Mouse (Mus musculus) stomach, postnatal 0 days (tissue): Measurements from ENCODE around the gene Ppdpf. TPM values are rescaled to one million over a fixed set of nuclear protein-coding genes. Genes with fewer than 3 reads are reported as not detected.

ENCODE experiments used
- ATAC-seq: fragments of 200-750 bp; cut with Nextera tagmentation; 2 replicates; pipeline ENCODE4 v1.8.0; 2017; ENCODE audit not compliant: low FRiP score, low TSS enrichment
- DNase-seq: peaks from one replicate; pipeline ENCODE4 v3.0.0-alpha.2; 2016; ENCODE audit warnings: low spot score
- H3K27ac ChIP-seq: fragments of 300-500 bp; sonication (generic); replicated peaks from 2 replicates; pipeline ENCODE4 v1.5.1; 2014; ENCODE audit warnings: mild to moderate bottlenecking, control low read depth
- H3K27me3 ChIP-seq: fragments of 300-500 bp; sonication (generic); 2 replicates; pipeline ENCODE4 v1.6.1; 2014; ENCODE audit warnings: low read length; ENCODE audit not compliant: control insufficient read depth, insufficient read depth
- H3K36me3 ChIP-seq: fragments of 300-500 bp; sonication (generic); 2 replicates; pipeline ENCODE4 v1.6.1; 2014; ENCODE audit warnings: low read length, mixed read lengths; ENCODE audit not compliant: control insufficient read depth, insufficient read depth
- H3K4me1 ChIP-seq: fragments of 300-500 bp; sonication (generic); replicated peaks from 2 replicates; pipeline ENCODE4 v1.6.1; 2014; ENCODE audit warnings: antibody characterized with exemption; ENCODE audit not compliant: control insufficient read depth, insufficient read depth
- H3K4me2 ChIP-seq: fragments of 300-500 bp; sonication (generic); replicated peaks from 2 replicates; pipeline ENCODE4 v1.6.1; 2014; ENCODE audit warnings: low read depth, mild to moderate bottlenecking, control low read depth, moderate library complexity
- H3K4me3 ChIP-seq: fragments of 300-500 bp; sonication (generic); 2 replicates; pipeline ENCODE4 v1.5.1; 2014; ENCODE audit warnings: low read depth, low read length, control low read depth
- H3K9ac ChIP-seq: fragments of 300-500 bp; sonication (generic); 2 replicates; pipeline ENCODE4 v1.6.1; 2014; ENCODE audit warnings: mild to moderate bottlenecking, low read length, control low read depth, mixed read lengths
- H3K9me3 ChIP-seq: fragments of 300-500 bp; sonication (generic); 2 replicates; pipeline ENCODE4 v1.6.1; 2016; ENCODE audit warnings: low read length; ENCODE audit not compliant: control insufficient read depth
- CTCF ChIP-seq: IDR thresholded peaks from 2 replicates; pipeline ENCODE4 v1.5.1; 2016; ENCODE audit warnings: antibody characterized with exemption, low read depth, mild to moderate bottlenecking, moderate library complexity
- EP300 ChIP-seq: optimal IDR thresholded peaks from 2 replicates; pipeline ENCODE3; 2016; ENCODE audit warnings: antibody characterized with exemption
- WGBS: fragments of 180-500 bp; shearing (Covaris S2); extraction: QIAGEN DNeasy Blood & Tissue Kit; methylation state at CpG from one replicate; pipeline ENCODE4 v1.1.7; 2014; 5-methylcytosine and 5-hydroxymethylcytosine counted together
- polyA plus RNA-seq: library from polyadenylated mRNA; unstranded; fragments of >200 nt; fragmentation: Nextera tagmentation; extraction: Ambion mirVana; gene quantifications from 2 replicates; pipeline ENCODE4 v1.2.1, GENCODE M21; 2015

The Ppdpf gene
- 294 and 310 TPM in 2 replicates for polyA plus RNA-seq

- WGBS = under 1% methylated on average over 64 of the region's 64 CpGs
Measured at GRCm38 (mm10) chr2:181187121-181188000, at the start of gene Ppdpf. Gene Ppdpf (plus strand): TSS chr2:181187247.

GRCm38 (mm10) chr2:181139641-181140193 is 47.3 kb upstream of the Ppdpf start:
- H3K27me3 ChIP-seq = peaks cover 10% of the 10 kb centered on the region; the same call in 1 of the 2 replicates
- no peaks in the 10 kb centered on the region for H3K9me3 ChIP-seq
- DNase-seq (no peak), ATAC-seq (no peak)
- WGBS = 86% methylated on average over 5 of the region's 5 CpGs
- H3K4me1 ChIP-seq = no peaks in the 10 kb centered on the region
- H3K4me3 ChIP-seq = no peak overlapping the region
- H3K4me2 ChIP-seq = no peak overlapping the region
- H3K36me3 ChIP-seq = no peaks in the 10 kb centered on the region
- no peak overlapping the region for H3K9ac ChIP-seq
- H3K27ac ChIP-seq = no peak overlapping the region
- TF ChIP-seq EP300 (no peak), CTCF (no peak)

More at GRCm38 (mm10) chr2:181187121-181188000, at the start of gene Ppdpf:
- Histone ChIP-seq H3K4me1 (no peaks in the 10 kb centered on the region), H3K36me3 (no peaks in the 10 kb centered on the region), H3K4me3 (peak within 1 kb of the TSS; percentile 70), H3K4me2 (peak within 1 kb of the TSS; percentile 59), H3K27ac (peak within 1 kb of the TSS; percentile 97), H3K9me3 (no peaks in the 10 kb centered on the region), H3K9ac (peak within 1 kb of the TSS; percentile 86), H3K27me3 (no peaks in the 10 kb centered on the region)
- TF ChIP-seq CTCF (peak; percentile 38), EP300 (no peak)
- peak; percentile 96 for DNase-seq
- ATAC-seq = peak; percentile 95

GRCm38 (mm10) chr2:181142703-181143135 is 44.3 kb upstream of the Ppdpf start:
- WGBS = 70% methylated on average over 8 of the region's 8 CpGs
- DNase-seq (no peak), ATAC-seq (no peak)
- no peak for TF ChIP-seq EP300
- no peak for TF ChIP-seq CTCF
- H3K9me3 ChIP-seq = no peaks in the 10 kb centered on the region
- H3K27me3 ChIP-seq = no peaks in the 10 kb centered on the region
- no peak overlapping the region for H3K4me3 ChIP-seq
- no peaks in the 10 kb centered on the region for H3K36me3 ChIP-seq
- H3K9ac ChIP-seq = no peak overlapping the region
- H3K27ac ChIP-seq = no peak overlapping the region
- no peak overlapping the region for H3K4me2 ChIP-seq
- H3K4me1 ChIP-seq = no peaks in the 10 kb centered on the region

GRCm38 (mm10) chr2:181143509-181144276 is 43.4 kb upstream of the Ppdpf start:
- 49% methylated on average over 2 of the region's 2 CpGs for WGBS
- no peak overlapping the region for H3K4me3 ChIP-seq

GRCm38 (mm10) chr2:181144675-181145074 is 42.4 kb upstream of the Ppdpf start:
- Histone ChIP-seq H3K9me3 (no peaks in the 10 kb centered on the region), H3K4me2 (no peak overlapping the region), H3K9ac (no peak overlapping the region), H3K27me3 (no peaks in the 10 kb centered on the region), H3K4me1 (no peaks in the 10 kb centered on the region), H3K4me3 (no peak overlapping the region), H3K27ac (no peak overlapping the region), H3K36me3 (no peaks in the 10 kb centered on the region)
- TF ChIP-seq CTCF (no peak), EP300 (no peak)
- no peak for ATAC-seq
- WGBS = 75% methylated on average over 2 of the region's 2 CpGs
- DNase-seq = no peak

More at GRCm38 (mm10) chr2:181143509-181144276, 43.4 kb upstream of the Ppdpf start:
- H3K9me3 ChIP-seq = no peaks in the 10 kb centered on the region
- no peaks in the 10 kb centered on the region for H3K4me1 ChIP-seq
- ATAC-seq = no peak
- no peak overlapping the region for H3K9ac ChIP-seq
- DNase-seq = no peak
- H3K27me3 ChIP-seq = no peaks in the 10 kb centered on the region
- no peak overlapping the region for H3K4me2 ChIP-seq
- TF ChIP-seq CTCF (no peak), EP300 (no peak)
- H3K36me3 ChIP-seq = no peaks in the 10 kb centered on the region
- H3K27ac ChIP-seq = no peak overlapping the region
